Mouse (Mus musculus) intestine, embryonic 14.5 days (tissue): Measurements from ENCODE around the gene Pla2g1b. TPM values are rescaled to one million over a fixed set of nuclear protein-coding genes. Genes with fewer than 3 reads are reported as not detected.

Experiments used
- ATAC-seq: fragments of 200-750 bp; cut with Nextera tagmentation; replicated peaks from 2 replicates; pipeline ENCODE4 v1.8.0; 2017; ENCODE audit warnings: low read depth, moderate number of reproducible peaks, moderate TSS enrichment, moderate library complexity; ENCODE audit not compliant: low FRiP score, low TSS enrichment
- DNase-seq: peaks from one replicate; pipeline ENCODE4 v3.0.0-alpha.2; 2018; ENCODE audit warnings: low spot score
- H3K27ac ChIP-seq: fragments of 300-500 bp; sonication (generic); 2 replicates; pipeline ENCODE4 v1.5.1; 2014; ENCODE audit warnings: low read depth, mild to moderate bottlenecking, control low read depth
- H3K27me3 ChIP-seq: fragments of 300-500 bp; sonication (generic); replicated peaks from 2 replicates; pipeline ENCODE4 v1.6.1; 2014; ENCODE audit warnings: low read length, control low read depth; ENCODE audit not compliant: control insufficient read depth, insufficient read depth
- H3K36me3 ChIP-seq: fragments of 300-500 bp; sonication (generic); 2 replicates; pipeline ENCODE4 v1.6.1; 2014; ENCODE audit warnings: low read length, control low read depth; ENCODE audit not compliant: control insufficient read depth, insufficient read depth
- H3K4me1 ChIP-seq: fragments of 300-500 bp; sonication (generic); replicated peaks from 2 replicates; pipeline ENCODE4 v1.6.1; 2014; ENCODE audit warnings: low read length, control low read depth, mixed read lengths; ENCODE audit not compliant: control insufficient read depth, insufficient read depth
- H3K4me2 ChIP-seq: fragments of 300-500 bp; sonication (generic); 2 replicates; pipeline ENCODE4 v1.6.1; 2014; ENCODE audit warnings: low read length
- H3K4me3 ChIP-seq: fragments of 300-500 bp; sonication (generic); 2 replicates; pipeline ENCODE4 v1.5.1; 2014; ENCODE audit warnings: low read depth, low read length, control low read depth, mixed read lengths
- H3K9ac ChIP-seq: fragments of 300-500 bp; sonication (generic); 2 replicates; pipeline ENCODE4 v1.6.1; 2014; ENCODE audit warnings: mild to moderate bottlenecking, low read length
- H3K9me3 ChIP-seq: fragments of 300-500 bp; sonication (generic); 2 replicates; pipeline ENCODE4 v1.6.1; 2016; ENCODE audit warnings: low read length, control low read depth; ENCODE audit not compliant: control insufficient read depth
- WGBS: fragments of 180-500 bp; shearing (Covaris S2); extraction: QIAGEN DNeasy Blood & Tissue Kit; methylation state at CpG from one replicate; pipeline ENCODE4 v1.1.7; 2014; 5-methylcytosine and 5-hydroxymethylcytosine counted together
- polyA plus RNA-seq: library from polyadenylated mRNA; unstranded; fragments of >200 nt; fragmentation: Nextera tagmentation; extraction: Ambion mirVana; gene quantifications from 2 replicates; pipeline ENCODE4 v1.2.1, GENCODE M21; 2014

The Pla2g1b gene
- polyA plus RNA-seq, 1 experiment from 2014 or later, result 5.0 TPM

DNA sequence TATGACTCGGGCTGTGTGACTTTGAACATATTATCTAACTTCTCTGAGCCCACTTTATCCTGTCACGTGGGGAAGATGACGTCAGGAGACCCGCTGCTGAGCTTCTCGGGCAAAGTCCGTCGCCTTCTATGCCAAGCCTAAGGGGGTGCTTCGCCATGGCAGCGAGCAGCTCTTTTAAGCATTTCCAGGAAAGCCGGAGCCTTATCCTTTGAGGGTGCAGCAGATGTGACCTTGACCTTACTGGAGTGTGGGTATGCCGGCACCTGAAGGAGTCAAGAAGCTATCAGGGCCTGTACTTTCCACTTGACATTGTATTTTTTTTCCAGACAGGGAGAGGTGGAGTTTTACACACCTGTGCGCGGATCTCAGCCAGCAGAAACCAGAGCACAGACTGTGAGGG is 7.1 kb upstream of the Pla2g1b start:
- Histone ChIP-seq H3K4me1 (no peaks in the 10 kb centered on the region), H3K27ac (no peak overlapping the region), H3K27me3 (no peaks in the 10 kb centered on the region), H3K4me3 (no peak overlapping the region), H3K9me3 (no peaks in the 10 kb centered on the region), H3K36me3 (peaks cover 7% of the 10 kb centered on the region), H3K4me2 (no peak overlapping the region), H3K9ac (no peak overlapping the region)
- ATAC-seq (no peak), DNase-seq (no peak)
- 63% methylated on average over 13 of the region's 13 CpGs for WGBS

DNA sequence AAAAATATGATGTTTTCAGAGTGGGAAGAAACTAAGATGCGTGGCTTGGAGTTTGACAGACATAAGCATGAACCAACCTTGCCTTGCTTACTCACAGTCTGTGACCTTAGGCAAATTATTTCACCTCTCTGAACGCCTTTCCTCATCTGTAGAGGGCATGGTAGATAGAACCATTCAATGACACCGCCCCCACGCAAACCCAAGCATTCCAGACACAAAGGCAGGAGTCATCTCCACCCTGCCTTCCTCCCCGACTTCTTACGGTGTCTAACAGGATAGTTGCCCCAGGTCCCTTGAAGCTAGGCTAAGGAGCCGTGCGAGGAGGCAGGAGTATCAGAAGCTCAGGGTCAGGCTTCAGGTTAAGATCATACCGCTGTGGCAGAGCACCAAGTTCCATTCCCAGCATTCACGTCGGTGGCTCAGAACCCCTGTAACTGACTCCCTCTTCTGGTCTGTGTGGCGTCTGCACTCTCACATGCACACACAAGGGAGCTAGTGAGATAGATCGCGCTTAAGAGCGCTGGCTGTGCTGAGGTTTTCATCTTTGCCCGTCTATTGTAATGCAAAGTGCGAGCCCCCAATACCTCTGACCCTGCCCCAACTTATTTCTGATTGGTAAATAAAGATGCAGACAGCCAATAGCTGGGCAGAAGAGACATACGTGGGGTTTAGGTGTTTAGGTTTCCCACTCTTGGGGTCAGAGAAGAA is 1.5 kb upstream of the Pla2g1b start:
- no peaks in the 10 kb centered on the region for H3K27me3 ChIP-seq
- WGBS, result 81% methylated on average over 18 of the region's 18 CpGs

DNA sequence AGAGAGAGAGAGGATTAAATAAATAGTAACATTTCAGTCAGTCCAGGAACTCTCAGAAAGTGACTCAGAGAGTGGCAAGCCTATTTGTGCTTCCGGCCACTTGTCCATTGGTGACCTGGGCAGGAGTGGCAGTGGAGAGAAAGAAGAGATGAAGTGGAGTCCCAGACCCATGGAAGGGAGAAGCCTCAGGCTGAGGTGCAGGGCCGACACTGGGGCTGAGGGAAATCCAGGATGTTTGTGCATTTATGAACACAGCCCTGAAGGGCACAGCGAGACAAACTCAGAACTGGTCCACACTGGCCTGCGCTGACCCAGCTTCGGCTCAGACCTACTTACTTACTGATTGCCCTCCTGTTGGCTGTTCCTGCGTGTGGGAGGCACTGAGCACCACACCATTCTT is 3.7 kb downstream of the Pla2g1b start:
- 56% methylated on average over 6 of the region's 6 CpGs for WGBS
- no peak overlapping the region for H3K4me2 ChIP-seq
- H3K4me1 ChIP-seq, result no peaks in the 10 kb centered on the region
- no peak overlapping the region for H3K27ac ChIP-seq
- H3K36me3 ChIP-seq, result no peaks in the 10 kb centered on the region
- DNase-seq (no peak), ATAC-seq (no peak)
- H3K9me3 ChIP-seq, result no peaks in the 10 kb centered on the region
- no peak overlapping the region for H3K9ac ChIP-seq
- no peaks in the 10 kb centered on the region for H3K27me3 ChIP-seq
- H3K4me3 ChIP-seq, result no peak overlapping the region

More for the DNA sequence above, 1.5 kb upstream of the Pla2g1b start:
- Histone ChIP-seq H3K27ac (no peak overlapping the region), H3K36me3 (no peaks in the 10 kb centered on the region), H3K9ac (no peak overlapping the region), H3K9me3 (no peaks in the 10 kb centered on the region), H3K4me1 (no peaks in the 10 kb centered on the region), H3K4me3 (no peak overlapping the region), H3K4me2 (no peak overlapping the region)
- DNase-seq, result no peak
- ATAC-seq, result no peak

DNA sequence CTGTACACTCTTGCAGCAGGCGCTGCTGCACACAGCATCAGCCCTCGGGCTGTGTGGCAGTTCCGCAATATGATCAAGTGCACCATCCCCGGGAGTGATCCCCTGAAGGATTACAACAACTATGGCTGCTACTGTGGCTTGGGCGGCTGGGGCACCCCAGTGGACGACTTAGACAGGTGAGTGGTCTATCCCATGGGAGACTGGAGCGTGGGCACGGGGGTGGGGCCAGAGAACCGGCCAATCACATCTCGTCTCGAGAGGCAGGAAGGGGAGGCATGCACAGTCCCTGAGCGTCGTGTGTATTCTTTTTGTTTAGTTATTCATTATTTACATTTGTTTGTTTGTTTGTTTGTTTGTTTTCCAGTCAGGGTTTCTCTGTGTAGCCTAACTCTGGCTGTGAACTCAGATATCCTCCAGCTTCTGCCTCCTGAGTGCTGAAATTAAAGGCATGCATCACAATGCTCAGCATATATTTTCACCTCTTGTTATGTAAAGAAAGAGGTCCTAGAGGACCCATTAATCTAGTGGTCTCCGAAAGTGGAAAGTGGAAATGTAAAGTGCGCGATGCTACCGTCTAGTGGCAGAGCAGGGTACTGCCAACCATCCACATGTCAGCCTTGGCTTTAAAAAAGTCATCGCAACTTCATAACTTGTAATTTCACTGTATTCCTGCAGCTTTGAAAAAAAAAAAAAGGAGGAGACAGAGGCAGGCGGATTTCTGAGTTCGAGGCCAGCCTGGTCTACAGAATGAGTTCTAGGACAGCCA is 4.9 kb downstream of the Pla2g1b start:
- no peaks in the 10 kb centered on the region for H3K27me3 ChIP-seq
- ATAC-seq (no peak), DNase-seq (peak; percentile 81)
- H3K9me3 ChIP-seq, result no peaks in the 10 kb centered on the region
- H3K27ac ChIP-seq, result no peak overlapping the region
- no peaks in the 10 kb centered on the region for H3K36me3 ChIP-seq
- H3K4me1 ChIP-seq, result no peaks in the 10 kb centered on the region
- WGBS, result 38% methylated on average over 20 of the region's 20 CpGs
- H3K4me2 ChIP-seq, result no peak overlapping the region
- H3K9ac ChIP-seq, result no peak overlapping the region
- no peak overlapping the region for H3K4me3 ChIP-seq

DNA sequence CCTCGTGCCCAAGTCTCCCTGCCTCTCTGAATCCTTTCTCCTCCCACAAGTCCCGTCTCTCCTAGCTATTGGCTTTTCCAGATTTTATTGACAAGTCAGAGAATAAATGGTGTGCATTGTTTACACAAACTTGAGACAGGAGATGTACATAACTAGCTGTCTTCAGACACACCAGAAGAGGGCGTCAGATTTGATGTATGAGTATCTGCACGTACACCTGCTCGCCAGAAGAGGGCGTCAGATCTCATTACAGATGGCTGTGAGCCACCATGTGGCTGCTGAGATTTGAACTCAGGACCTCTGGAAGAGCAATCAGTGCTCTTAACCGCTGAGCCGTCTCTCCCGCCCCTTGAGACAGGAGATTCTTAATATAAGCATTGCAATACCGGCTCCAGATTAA is 7.1 kb downstream of the Pla2g1b start:
- DNase-seq, result no peak
- no peaks in the 10 kb centered on the region for H3K36me3 ChIP-seq
- H3K27ac ChIP-seq, result no peak overlapping the region
- H3K9me3 ChIP-seq, result no peaks in the 10 kb centered on the region
- no peak overlapping the region for H3K9ac ChIP-seq
- H3K4me1 ChIP-seq, result no peaks in the 10 kb centered on the region
- no peak for ATAC-seq
- no peaks in the 10 kb centered on the region for H3K27me3 ChIP-seq
- no peak overlapping the region for H3K4me3 ChIP-seq
- 75% methylated on average over 10 of the region's 10 CpGs for WGBS
- no peak overlapping the region for H3K4me2 ChIP-seq

DNA sequence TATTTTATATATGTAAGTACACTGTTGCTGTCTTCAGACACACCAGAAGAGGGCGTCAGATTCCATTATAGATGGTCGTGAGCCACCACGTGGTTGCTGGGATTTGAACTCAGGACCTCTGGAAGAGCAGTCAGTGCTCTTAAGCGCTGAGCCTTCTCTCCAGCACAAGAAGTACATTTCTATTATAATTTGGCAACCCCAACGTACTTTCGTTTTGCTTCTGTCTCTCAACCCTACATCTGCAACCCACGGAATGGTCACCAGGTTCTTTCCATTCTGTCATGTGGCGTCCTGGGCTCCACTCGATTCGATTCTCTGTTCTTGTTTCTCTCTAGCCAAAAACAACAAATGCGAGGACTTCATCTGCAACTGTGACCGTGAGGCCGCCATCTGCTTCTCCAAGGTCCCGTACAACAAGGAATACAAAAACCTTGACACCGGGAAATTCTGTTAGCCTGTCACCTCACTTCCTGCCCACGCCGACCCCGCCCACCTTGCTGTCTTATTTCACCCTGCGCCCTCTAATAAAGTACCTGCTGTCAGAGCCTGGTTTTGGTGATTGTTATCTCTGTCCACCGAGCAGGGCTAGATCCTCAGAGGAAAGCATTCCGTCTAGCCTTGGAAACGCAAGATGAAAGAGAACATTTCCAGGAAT is 8.2 kb downstream of the Pla2g1b start:
- Histone ChIP-seq H3K4me1 (no peaks in the 10 kb centered on the region), H3K9me3 (no peaks in the 10 kb centered on the region), H3K27ac (no peak overlapping the region), H3K27me3 (no peaks in the 10 kb centered on the region), H3K4me2 (no peak overlapping the region), H3K36me3 (no peaks in the 10 kb centered on the region), H3K4me3 (no peak overlapping the region), H3K9ac (no peak overlapping the region)
- no peak for DNase-seq
- ATAC-seq, result no peak
- 69% methylated on average over 22 of the region's 22 CpGs for WGBS

DNA sequence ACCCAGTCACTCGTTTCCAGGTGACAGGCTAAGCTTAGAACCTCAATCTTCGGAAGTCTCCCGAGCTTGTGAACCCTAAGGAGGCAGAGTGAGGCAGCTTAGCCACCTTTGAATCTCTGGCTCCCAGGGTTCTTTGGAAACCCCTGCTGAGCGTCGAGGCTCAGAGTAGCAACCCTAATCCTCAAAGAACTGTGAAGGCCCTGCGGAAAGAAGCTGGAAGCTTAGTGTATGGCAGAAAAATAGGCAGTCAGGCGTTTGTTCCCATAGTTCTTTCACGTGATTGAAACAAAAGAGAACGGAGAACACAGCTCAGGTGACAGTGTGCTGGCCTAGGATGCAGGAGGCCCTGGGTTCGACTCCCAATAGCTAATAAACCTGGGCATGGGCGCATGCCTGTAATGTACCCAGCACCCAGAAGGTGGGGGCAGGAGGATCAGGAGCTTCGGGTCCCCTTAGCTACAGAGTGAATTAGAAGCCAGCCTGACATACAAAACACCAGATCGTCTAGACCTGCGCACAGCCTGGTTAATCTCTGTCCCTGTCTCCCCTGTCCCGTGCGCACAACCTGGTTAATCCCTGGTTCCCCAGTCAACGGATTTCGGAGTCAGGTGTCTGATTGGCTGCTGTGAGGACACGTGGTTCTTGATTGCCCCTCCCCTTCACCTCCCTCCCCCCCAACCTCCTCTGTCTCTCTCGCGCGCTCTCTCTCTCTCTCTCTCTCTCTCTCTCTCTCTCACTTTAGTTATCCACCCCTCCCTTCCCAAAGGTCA is 9.5 kb downstream of the Pla2g1b start:
- H3K4me1 ChIP-seq, result no peaks in the 10 kb centered on the region
- WGBS, result 16% methylated on average over 22 of the region's 22 CpGs
- peak overlapping the region; percentile 27; the same call in 1 of the 2 replicates for H3K9ac ChIP-seq
- H3K27me3 ChIP-seq, result no peaks in the 10 kb centered on the region
- DNase-seq (peak; percentile 63), ATAC-seq (peak; percentile 66)
- H3K27ac ChIP-seq, result no peak overlapping the region
- no peaks in the 10 kb centered on the region for H3K9me3 ChIP-seq
- H3K4me2 ChIP-seq, result peak overlapping the region; percentile 52
- H3K4me3 ChIP-seq, result peak overlapping the region; percentile 34
- no peaks in the 10 kb centered on the region for H3K36me3 ChIP-seq

DNA sequence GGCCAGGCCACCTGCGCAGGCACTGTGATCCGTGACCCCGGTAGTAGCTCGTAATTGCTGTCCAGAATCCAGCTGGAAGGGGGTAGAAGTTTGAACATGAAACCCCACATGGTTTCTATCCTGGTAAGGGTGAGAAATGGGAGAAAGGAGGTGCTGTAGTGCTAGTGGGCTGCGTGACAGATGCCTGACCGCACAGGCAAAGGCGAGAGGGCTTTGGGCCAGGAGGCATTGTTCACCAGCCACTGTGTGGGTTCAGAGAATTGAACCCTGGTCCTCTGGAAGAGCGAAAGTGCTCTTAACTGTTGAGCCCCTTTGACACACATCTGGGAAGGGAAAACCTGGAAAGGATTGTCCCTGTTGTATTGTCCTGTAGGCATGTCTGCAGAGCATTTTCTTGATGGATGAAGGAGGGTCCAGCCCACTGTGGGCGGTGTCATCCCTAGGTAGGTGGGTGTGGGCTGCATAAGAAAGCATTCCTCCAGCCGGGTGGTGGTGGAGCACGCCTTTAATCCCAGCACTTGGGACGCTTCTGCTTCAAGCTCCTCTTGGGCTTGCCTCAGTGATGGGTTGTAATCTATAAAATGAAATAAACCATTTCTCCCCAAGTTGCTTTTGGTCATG is 10.2 kb downstream of the Pla2g1b start:
- WGBS, result 38% methylated on average over 12 of the region's 12 CpGs
- peak overlapping the region; percentile 52 for H3K4me2 ChIP-seq
- H3K9me3 ChIP-seq, result no peaks in the 10 kb centered on the region
- no peaks in the 10 kb centered on the region for H3K4me1 ChIP-seq
- H3K4me3 ChIP-seq, result peak overlapping the region; percentile 34
- peak; percentile 17; the same call in 1 of the 2 replicates for ATAC-seq
- peak overlapping the region; percentile 27; the same call in 1 of the 2 replicates for H3K9ac ChIP-seq
- no peaks in the 10 kb centered on the region for H3K36me3 ChIP-seq
- H3K27ac ChIP-seq, result no peak overlapping the region
- no peaks in the 10 kb centered on the region for H3K27me3 ChIP-seq
- no peak for DNase-seq
